8 mouse cellular contexts compared by ENCODE assay signal in the genomic region with DNA sequence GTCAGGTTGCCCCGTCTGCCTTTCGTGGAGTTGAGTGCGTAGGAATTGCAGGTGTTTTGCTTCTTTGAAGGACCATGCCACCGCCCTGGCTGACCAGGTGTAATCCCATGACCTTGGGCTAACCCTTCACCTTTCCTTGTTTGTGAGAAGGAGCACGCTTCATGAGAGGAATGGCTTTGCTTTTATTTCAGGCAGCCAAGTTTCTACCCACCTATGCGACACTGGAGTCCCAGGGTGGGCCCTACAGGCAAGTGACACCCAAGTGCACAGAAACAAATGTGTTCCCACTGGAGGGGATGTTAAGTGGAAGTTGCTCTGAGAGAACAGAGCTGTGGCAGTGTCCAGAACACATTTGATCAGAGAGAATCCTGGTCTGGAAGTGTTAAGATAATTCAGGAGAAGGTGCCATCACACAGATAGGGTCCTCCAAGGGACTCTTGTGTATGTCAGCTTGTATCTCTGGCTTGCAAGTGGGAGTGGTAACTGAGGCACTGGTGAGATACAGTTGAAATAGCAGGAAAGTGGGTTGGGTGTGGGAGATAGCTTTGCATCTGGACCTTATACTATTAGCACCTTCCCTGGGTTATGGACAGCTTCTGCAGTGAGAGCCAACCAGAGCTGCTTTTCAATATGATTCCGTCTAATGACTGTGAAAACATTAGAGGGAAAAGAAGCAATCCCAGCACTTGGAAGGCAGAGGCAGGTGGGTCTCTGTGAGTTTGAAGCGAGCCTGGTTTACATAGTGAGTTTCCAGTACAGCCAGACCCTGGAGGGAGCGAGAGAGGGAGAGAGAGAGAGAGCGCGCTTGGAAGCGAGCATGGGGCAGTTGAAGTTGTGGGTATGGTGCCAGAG. TPM values are rescaled to one million over a fixed set of nuclear protein-coding genes. Genes with fewer than 3 reads are reported as not detected.
DNase-seq lines count a peak whose midpoint lies in the region; ATAC-seq and TF ChIP-seq lines count a peak whose summit lies in the region.

No protein-coding gene starts in this region.

- no peak for TF ChIP-seq CTCF in embryonic fibroblast, embryonic 13.5 days (IDR thresholded peaks at IDR 0.05; ENCODE audit: borderline replicate concordance, insufficient read depth, low read length)

- peak; percentile 29 for DNase-seq in kidney, adult 18-20 months
- no peak for DNase-seq in kidney, postnatal 10 days
- peak; percentile 19 for DNase-seq in kidney, postnatal 14 days
- DNase-seq in naive thymus-derived CD4-positive, alpha-beta T cell, adult 2 months (ENCODE audit: low read depth): peak; percentile 16
- DNase-seq in right cerebral cortex, postnatal 10 days (ENCODE audit: low spot score in 2 of 2): no peak
- DNase-seq in gastrocnemius, adult 18-20 months (ENCODE audit: low spot score): no peak

- H3K4me3 ChIP-seq in embryonic fibroblast, embryonic 13.5 days (ENCODE audit: insufficient read depth, low read length): peak overlapping the region; percentile 83

- no peaks in the 10 kb centered on the region for H3K4me1 ChIP-seq in embryonic fibroblast, embryonic 13.5 days (ENCODE audit: control insufficient read depth, insufficient read depth, low read length)

- H3K27ac ChIP-seq in embryonic fibroblast, embryonic 13.5 days (ENCODE audit: insufficient read depth, low read length): no peak overlapping the region

- ATAC-seq in frontal cortex, adult (ENCODE audit: low TSS enrichment): no peak

- no peak for TF ChIP-seq POLR2A in embryonic fibroblast, embryonic 13.5 days (IDR thresholded peaks at IDR 0.05; ENCODE audit: low read depth, low read length)

RNA-seq across cellular contexts. Expression of a gene that starts 9.9 kb away (rescaled TPM):
- 27.0 and 28.3 TPM in 2 replicates for polyA plus RNA-seq in embryonic fibroblast, embryonic 13.5 days (2011; ENCODE audit: insufficient read length, low read depth, missing spikeins)
- total RNA-seq in gastrocnemius, adult 18-20 months (2021): 10 to 100 TPM; 20.2 to 21.1 TPM

RNA-seq across cellular contexts. Expression of a gene that starts 14.5 kb away (rescaled TPM):
- not detected in 2 replicates for polyA plus RNA-seq in embryonic fibroblast, embryonic 13.5 days (2011; ENCODE audit: insufficient read length, low read depth, missing spikeins)
- not detected for total RNA-seq in gastrocnemius, adult 18-20 months (2021)

RNA-seq across cellular contexts. Expression of a gene that starts 31.8 kb away (rescaled TPM):
- not detected in 2 replicates for polyA plus RNA-seq in embryonic fibroblast, embryonic 13.5 days (2011; ENCODE audit: insufficient read length, low read depth, missing spikeins)
- total RNA-seq in gastrocnemius, adult 18-20 months (2021): 1 to 10 TPM; 1.1 to 2.9 TPM

RNA-seq across cellular contexts. Expression of a gene that starts 40.5 kb away (rescaled TPM):
- polyA plus RNA-seq in embryonic fibroblast, embryonic 13.5 days (2011; ENCODE audit: insufficient read length, low read depth, missing spikeins): 108 and 119 TPM in 2 replicates
- 10 to 100 TPM; 49.3 to 52.9 TPM for total RNA-seq in gastrocnemius, adult 18-20 months (2021)

RNA-seq across cellular contexts. Expression of a gene that starts 54.1 kb away (rescaled TPM):
- not detected in 2 replicates for polyA plus RNA-seq in embryonic fibroblast, embryonic 13.5 days (2011; ENCODE audit: insufficient read length, low read depth, missing spikeins)
- not detected for total RNA-seq in gastrocnemius, adult 18-20 months (2021)

Comparison
In these comparisons a context has a peak if more than half of its experiments do, and no peak if none do; other contexts are left out.
1. DNase-seq: peak in kidney, adult 18-20 months (single experiment), kidney, postnatal 14 days (single experiment) and naive thymus-derived CD4-positive, alpha-beta T cell, adult 2 months (single experiment); none in kidney, postnatal 10 days (single experiment), right cerebral cortex, postnatal 10 days (0 of 2) and gastrocnemius, adult 18-20 months (single experiment).